11 mouse cellular contexts compared by ENCODE assay signal in genomic region chr4:151983560-151983959, GRCm38 (mm10). TPM values are rescaled to one million over a fixed set of nuclear protein-coding genes. Genes with fewer than 3 reads are reported as not detected.
DNase-seq lines count a peak whose midpoint lies in the region; ATAC-seq and TF ChIP-seq lines count a peak whose summit lies in the region.
"Had no signal": no experiment of that assay in that cellular context is flagged by ENCODE, and none has a peak within 500 bp of the region (broad histone marks: within the 10 kb centered on the region; RNA-seq: fewer than 3 reads in every experiment).

No protein-coding gene starts in this region.

- ATAC-seq in heart, embryonic 16.5 days (replicated peaks; ENCODE audit: extremely low read depth, insufficient read depth, low FRiP score) = no peak
- no peak for ATAC-seq in neural tube, embryonic 15.5 days (ENCODE audit: low FRiP score)
- 0 out of 2 replicates have a peak, but pooled peaks have one; percentile 31 for ATAC-seq in hindbrain, embryonic 16.5 days

- H3K4me1 ChIP-seq in heart, embryonic 16.5 days (ENCODE audit: control insufficient read depth, insufficient read depth, low read length) = peaks cover 15% of the 10 kb centered on the region
- H3K4me1 ChIP-seq in neural tube, embryonic 15.5 days = peaks cover 28% of the 10 kb centered on the region
- H3K4me1 ChIP-seq in hindbrain, embryonic 16.5 days (ENCODE audit: control insufficient read depth, insufficient read depth, low read depth, low read length) = peaks cover 13% of the 10 kb centered on the region
- peaks cover 4% of the 10 kb centered on the region for H3K4me1 ChIP-seq in lung, adult 2 months (ENCODE audit: control insufficient read depth, insufficient read depth, low read length)

- no peak for TF ChIP-seq CTCF in lung, adult 2 months (IDR thresholded peaks at IDR 0.05; ENCODE audit: insufficient read depth, low read length)

- no peak for DNase-seq in heart, adult 18-20 months
- peak; percentile 42 for DNase-seq in neural tube, embryonic 10.5 days (ENCODE audit: extremely low spot score, low spot score)
- no peak for DNase-seq in thymus, adult 18-20 months
- DNase-seq in lung, adult 2 months = no peak
- DNase-seq in adrenal gland, adult 2 months = no peak
- DNase-seq: kidney, adult 11 months had no signal

- H3K27me3 ChIP-seq in heart, embryonic 16.5 days (ENCODE audit: control insufficient read depth, insufficient read depth, low read length) = no peaks in the 10 kb centered on the region
- H3K27me3 ChIP-seq in neural tube, embryonic 15.5 days (replicated peaks) = no peaks in the 10 kb centered on the region
- no peaks in the 10 kb centered on the region for H3K27me3 ChIP-seq in hindbrain, embryonic 16.5 days (replicated peaks; ENCODE audit: control insufficient read depth, insufficient read depth, low read length)

- H3K4me3 ChIP-seq in heart, embryonic 16.5 days (ENCODE audit: low read length) = no peak overlapping the region
- H3K4me3 ChIP-seq in neural tube, embryonic 15.5 days (replicated peaks) = no peak overlapping the region
- H3K4me3 ChIP-seq in hindbrain, embryonic 16.5 days (ENCODE audit: low read length) = no peak overlapping the region
- no peak overlapping the region for H3K4me3 ChIP-seq in lung, adult 2 months (replicated peaks; ENCODE audit: extremely low read depth, low read depth, low read length)
- H3K4me3 ChIP-seq: erythroblast, embryonic 14.5 days; liver, embryonic 15.5 days had no signal

- no peak for TF ChIP-seq POLR2A in lung, adult 2 months (IDR thresholded peaks at IDR 0.05; ENCODE audit: borderline replicate concordance, extremely low read depth, low read depth, low read length)

- H3K36me3 ChIP-seq in heart, embryonic 16.5 days (ENCODE audit: control insufficient read depth, insufficient read depth) = peaks cover 12% of the 10 kb centered on the region; the same call in 1 of the 2 replicates
- peaks cover 25% of the 10 kb centered on the region for H3K36me3 ChIP-seq in neural tube, embryonic 15.5 days
- peaks cover 8% of the 10 kb centered on the region for H3K36me3 ChIP-seq in hindbrain, embryonic 16.5 days (ENCODE audit: control insufficient read depth, insufficient read depth, low read length)

- 41% methylated on average over 8 of the region's 9 CpGs for WGBS in heart, embryonic 16.5 days
- WGBS in neural tube, embryonic 15.5 days = 43% methylated on average over 8 of the region's 9 CpGs
- WGBS in hindbrain, embryonic 16.5 days = 35% methylated on average over 8 of the region's 9 CpGs
- 50% methylated on average over 9 of the region's 9 CpGs for WGBS in lung, adult 2 months

- H3K4me2 ChIP-seq in heart, embryonic 16.5 days (ENCODE audit: low read depth, low read length) = no peak overlapping the region
- no peak overlapping the region for H3K4me2 ChIP-seq in neural tube, embryonic 15.5 days
- H3K4me2 ChIP-seq in hindbrain, embryonic 16.5 days (ENCODE audit: low read length) = no peak overlapping the region

- H3K27ac ChIP-seq in heart, embryonic 16.5 days (ENCODE audit: low read length) = no peak overlapping the region
- H3K27ac ChIP-seq in neural tube, embryonic 15.5 days (replicated peaks) = no peak overlapping the region
- no peak overlapping the region for H3K27ac ChIP-seq in hindbrain, embryonic 16.5 days (ENCODE audit: low read depth, low read length)
- H3K27ac ChIP-seq: liver, embryonic 15.5 days had no signal

- H3K9me3 ChIP-seq in heart, embryonic 16.5 days (replicated peaks; ENCODE audit: control insufficient read depth, low read length) = no peaks in the 10 kb centered on the region
- H3K9me3 ChIP-seq in neural tube, embryonic 15.5 days (replicated peaks) = no peaks in the 10 kb centered on the region
- H3K9me3 ChIP-seq in hindbrain, embryonic 16.5 days (ENCODE audit: control insufficient read depth, low read length) = no peaks in the 10 kb centered on the region
- H3K9me3 ChIP-seq: liver, embryonic 15.5 days had no signal

- peak overlapping the region; percentile 6; the same call in 1 of the 2 replicates for H3K9ac ChIP-seq in heart, embryonic 16.5 days (ENCODE audit: low read length)
- no peak overlapping the region for H3K9ac ChIP-seq in neural tube, embryonic 15.5 days (replicated peaks)
- peak overlapping the region; percentile 30; the same call in 1 of the 2 replicates for H3K9ac ChIP-seq in hindbrain, embryonic 16.5 days (ENCODE audit: low read depth, low read length)
- H3K9ac ChIP-seq: liver, embryonic 15.5 days had no signal

RNA-seq across cellular contexts. Expression of gene Thap3, which starts 5.2 kb away (rescaled TPM):
- 28.8 and 31.2 TPM in 2 replicates for polyA plus RNA-seq in heart, embryonic 16.5 days (2015; fragmentation: Nextera tagmentation; extraction: Ambion mirVana)
- 10 to 100 TPM; 10.5 to 14.9 TPM for total RNA-seq in heart, adult 18-20 months (2021)
- polyA plus RNA-seq in neural tube, embryonic 15.5 days (2015; fragmentation: Nextera tagmentation; extraction: Ambion mirVana) = 37.8 and 38.3 TPM in 2 replicates
- 35.4 and 35.7 TPM in 2 replicates for polyA plus RNA-seq in hindbrain, embryonic 16.5 days (2015; fragmentation: Nextera tagmentation; extraction: Ambion mirVana)
- 64.2 and 72.5 TPM in 2 replicates for polyA plus RNA-seq in lung, adult 2 months (2012; rRNA removed)
- 10 to 100 TPM; 13.8 to 24.1 TPM for total RNA-seq in adrenal gland, adult 2 months (2021)
- polyA plus RNA-seq in adrenal gland, adult 2 months (2012; rRNA removed) = 64.6 and 88.7 TPM in 2 replicates

RNA-seq across cellular contexts. Expression of gene Phf13, which starts 12.5 kb away (rescaled TPM):
- 15.4 and 17.1 TPM in 2 replicates for polyA plus RNA-seq in heart, embryonic 16.5 days (2015; fragmentation: Nextera tagmentation; extraction: Ambion mirVana)
- total RNA-seq in heart, adult 18-20 months (2021) = 1 to 10 TPM; 5.4 to 5.9 TPM
- 21.3 TPM in 2 replicates for polyA plus RNA-seq in neural tube, embryonic 15.5 days (2015; fragmentation: Nextera tagmentation; extraction: Ambion mirVana)
- 21.3 and 24.8 TPM in 2 replicates for polyA plus RNA-seq in hindbrain, embryonic 16.5 days (2015; fragmentation: Nextera tagmentation; extraction: Ambion mirVana)
- 8.9 TPM in 2 replicates for polyA plus RNA-seq in lung, adult 2 months (2012; rRNA removed)
- total RNA-seq in adrenal gland, adult 2 months (2021) = 10 to 100 TPM; 12.1 to 14.2 TPM
- polyA plus RNA-seq in adrenal gland, adult 2 months (2012; rRNA removed) = 22.8 and 24.3 TPM in 2 replicates

RNA-seq across cellular contexts. Expression of gene Klhl21, which starts 25.0 kb away (rescaled TPM):
- polyA plus RNA-seq in heart, embryonic 16.5 days (2015; fragmentation: Nextera tagmentation; extraction: Ambion mirVana) = 27.2 and 33.1 TPM in 2 replicates
- total RNA-seq in heart, adult 18-20 months (2021) = 10 to 100 TPM; 82.1 to 83.9 TPM
- 5.7 and 7.8 TPM in 2 replicates for polyA plus RNA-seq in neural tube, embryonic 15.5 days (2015; fragmentation: Nextera tagmentation; extraction: Ambion mirVana)
- polyA plus RNA-seq in hindbrain, embryonic 16.5 days (2015; fragmentation: Nextera tagmentation; extraction: Ambion mirVana) = 4.7 and 5.0 TPM in 2 replicates
- polyA plus RNA-seq in lung, adult 2 months (2012; rRNA removed) = 43.6 and 48.6 TPM in 2 replicates
- total RNA-seq in adrenal gland, adult 2 months (2021) = 10 to 100 TPM; 17.8 to 23.7 TPM
- polyA plus RNA-seq in adrenal gland, adult 2 months (2012; rRNA removed) = 70.8 and 71.2 TPM in 2 replicates

RNA-seq across cellular contexts. Expression of gene Zbtb48, which starts 43.9 kb away (rescaled TPM):
- polyA plus RNA-seq in heart, embryonic 16.5 days (2015; fragmentation: Nextera tagmentation; extraction: Ambion mirVana) = 13.5 and 14.5 TPM in 2 replicates
- 1 to 10 TPM; 3.4 to 3.6 TPM for total RNA-seq in heart, adult 18-20 months (2021)
- polyA plus RNA-seq in neural tube, embryonic 15.5 days (2015; fragmentation: Nextera tagmentation; extraction: Ambion mirVana) = 15.9 and 16.4 TPM in 2 replicates
- 18.1 and 20.9 TPM in 2 replicates for polyA plus RNA-seq in hindbrain, embryonic 16.5 days (2015; fragmentation: Nextera tagmentation; extraction: Ambion mirVana)
- 15.9 and 21.6 TPM in 2 replicates for polyA plus RNA-seq in lung, adult 2 months (2012; rRNA removed)
- 10 to 100 TPM in 1 of 2 experiments, 1 to 10 TPM in 1; 7.9 to 10.2 TPM for total RNA-seq in adrenal gland, adult 2 months (2021)
- polyA plus RNA-seq in adrenal gland, adult 2 months (2012; rRNA removed) = 9.1 and 10.5 TPM in 2 replicates

RNA-seq across cellular contexts. Expression of gene Dnajc11, which starts 50.1 kb away (rescaled TPM):
- polyA plus RNA-seq in heart, embryonic 16.5 days (2015; fragmentation: Nextera tagmentation; extraction: Ambion mirVana) = 57.7 and 63.8 TPM in 2 replicates
- 100 to 1,000 TPM in 1 of 2 experiments, 10 to 100 TPM in 1; 81.4 to 103 TPM for total RNA-seq in heart, adult 18-20 months (2021)
- polyA plus RNA-seq in neural tube, embryonic 15.5 days (2015; fragmentation: Nextera tagmentation; extraction: Ambion mirVana) = 79.6 and 82.6 TPM in 2 replicates
- 78.4 and 86.9 TPM in 2 replicates for polyA plus RNA-seq in hindbrain, embryonic 16.5 days (2015; fragmentation: Nextera tagmentation; extraction: Ambion mirVana)
- 30.8 and 45.8 TPM in 2 replicates for polyA plus RNA-seq in lung, adult 2 months (2012; rRNA removed)
- total RNA-seq in adrenal gland, adult 2 months (2021) = 100 to 1,000 TPM in 1 of 2 experiments, 10 to 100 TPM in 1; 97.7 to 103 TPM
- 84.5 and 107 TPM in 2 replicates for polyA plus RNA-seq in adrenal gland, adult 2 months (2012; rRNA removed)
